Mouse (Mus musculus): ENCODE results near the gene Rabgap1.
A peak's percentile ranks its signal among the peaks of the same experiment; 100 is the strongest.
"Not testable (repeated sequence)": the region's sequence is repeated elsewhere in the genome, so short reads cannot be mapped to it uniquely, and the experiment has no call there.

The Rabgap1 gene

DNA sequence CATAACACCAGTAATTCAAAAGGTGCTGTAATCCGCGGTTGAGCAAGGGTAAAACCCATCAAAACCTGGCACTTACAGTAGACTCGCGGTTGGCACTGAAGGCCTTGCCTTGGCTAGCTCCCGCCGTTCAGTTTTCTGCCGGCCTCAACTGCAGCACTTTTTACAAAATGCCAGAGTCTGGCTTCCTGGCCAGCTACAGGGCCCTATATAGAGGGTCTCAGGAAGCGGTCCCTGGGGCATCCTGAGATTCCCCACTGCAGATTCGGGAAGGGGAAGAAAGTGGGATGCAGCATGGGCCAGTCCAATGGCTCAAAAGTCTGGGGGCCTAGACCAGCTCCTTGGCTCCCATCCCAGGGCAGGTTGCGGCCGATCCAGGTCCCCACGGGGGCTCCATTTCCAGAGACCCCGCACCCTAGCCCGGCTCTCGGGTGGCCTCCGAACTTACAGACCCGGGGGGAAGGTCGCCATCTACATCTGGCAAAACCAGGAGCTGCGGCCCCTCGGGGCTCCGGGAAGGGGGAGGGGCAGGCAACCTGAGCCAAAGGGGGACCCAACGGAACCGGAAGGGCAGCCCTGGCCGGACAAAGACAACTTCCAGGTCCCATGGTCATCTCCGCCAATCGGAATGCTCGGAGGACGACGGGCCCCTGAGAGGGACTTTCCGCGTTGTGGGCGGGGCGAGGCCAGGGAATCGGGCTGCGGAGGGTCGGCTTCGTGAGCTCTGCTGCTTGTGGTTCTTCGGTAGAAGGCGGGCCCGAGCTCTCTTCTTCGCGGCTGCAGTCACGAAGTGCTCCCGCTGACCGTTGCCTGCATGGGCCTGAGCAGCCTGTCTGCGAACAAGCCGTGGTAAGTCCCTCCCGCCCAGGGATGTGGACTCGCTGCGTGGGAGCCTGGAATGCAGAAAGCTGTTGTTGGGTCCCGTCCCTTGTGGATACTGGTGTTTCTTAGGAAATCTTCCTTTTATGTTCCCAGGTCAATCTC, at the start of gene Rabgap1, which contains the start of the genes Zbtb26 and Zbtb6:
Gene Rabgap1 (plus strand): TSS at position 669 of the 981 bp plus-strand sequence.
Gene Zbtb26 (minus strand): TSS at position 525 of the 981 bp plus-strand sequence.
Gene Zbtb6 (minus strand): TSS at position 561 of the 981 bp plus-strand sequence.
- DNase-seq (ENCODE audit: extremely low read depth, low read depth), result peak; percentile 93

DNA sequence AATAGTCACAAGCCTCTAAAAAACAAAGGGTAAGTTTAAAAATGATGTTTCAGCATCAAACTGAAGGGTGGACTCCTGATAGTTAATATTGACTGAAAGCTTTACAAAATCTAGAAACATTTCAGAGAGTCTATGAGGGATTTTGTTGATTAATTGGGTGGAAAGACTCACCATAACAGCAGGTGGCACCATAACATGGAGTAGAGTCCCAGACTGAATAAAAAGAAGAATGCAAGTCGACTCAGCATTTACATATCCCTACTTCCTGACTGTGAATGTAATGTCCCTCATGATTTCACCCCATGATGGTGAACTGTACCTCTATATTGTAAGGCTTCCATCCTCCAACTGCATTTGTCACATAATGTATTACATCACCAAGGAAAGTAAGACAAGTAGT, 47.5 kb upstream of the Rabgap1 start:
- DNase-seq (ENCODE audit: extremely low read depth, low read depth), result no peak

DNA sequence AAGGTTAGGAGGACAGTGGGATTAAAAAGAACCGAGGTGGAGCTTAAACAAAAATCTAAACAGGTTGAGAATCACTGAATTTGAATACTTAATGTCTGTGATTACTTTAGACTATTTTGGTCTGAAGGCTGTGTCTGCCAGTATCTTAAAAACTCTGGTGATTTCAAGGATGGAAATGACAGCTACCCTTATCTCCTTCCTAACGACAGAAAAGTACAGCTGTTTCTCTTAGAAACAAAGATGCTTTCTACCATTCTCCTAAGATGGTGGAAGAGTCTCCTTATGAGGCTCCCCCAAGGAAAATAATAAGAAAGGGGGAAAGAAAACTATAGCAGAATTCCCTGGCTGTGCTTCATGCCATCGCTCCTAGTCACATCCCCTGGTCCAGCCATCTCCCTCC, 21.2 kb upstream of the Rabgap1 start:
- peak; percentile 30 for DNase-seq (ENCODE audit: extremely low read depth, low read depth)

DNA sequence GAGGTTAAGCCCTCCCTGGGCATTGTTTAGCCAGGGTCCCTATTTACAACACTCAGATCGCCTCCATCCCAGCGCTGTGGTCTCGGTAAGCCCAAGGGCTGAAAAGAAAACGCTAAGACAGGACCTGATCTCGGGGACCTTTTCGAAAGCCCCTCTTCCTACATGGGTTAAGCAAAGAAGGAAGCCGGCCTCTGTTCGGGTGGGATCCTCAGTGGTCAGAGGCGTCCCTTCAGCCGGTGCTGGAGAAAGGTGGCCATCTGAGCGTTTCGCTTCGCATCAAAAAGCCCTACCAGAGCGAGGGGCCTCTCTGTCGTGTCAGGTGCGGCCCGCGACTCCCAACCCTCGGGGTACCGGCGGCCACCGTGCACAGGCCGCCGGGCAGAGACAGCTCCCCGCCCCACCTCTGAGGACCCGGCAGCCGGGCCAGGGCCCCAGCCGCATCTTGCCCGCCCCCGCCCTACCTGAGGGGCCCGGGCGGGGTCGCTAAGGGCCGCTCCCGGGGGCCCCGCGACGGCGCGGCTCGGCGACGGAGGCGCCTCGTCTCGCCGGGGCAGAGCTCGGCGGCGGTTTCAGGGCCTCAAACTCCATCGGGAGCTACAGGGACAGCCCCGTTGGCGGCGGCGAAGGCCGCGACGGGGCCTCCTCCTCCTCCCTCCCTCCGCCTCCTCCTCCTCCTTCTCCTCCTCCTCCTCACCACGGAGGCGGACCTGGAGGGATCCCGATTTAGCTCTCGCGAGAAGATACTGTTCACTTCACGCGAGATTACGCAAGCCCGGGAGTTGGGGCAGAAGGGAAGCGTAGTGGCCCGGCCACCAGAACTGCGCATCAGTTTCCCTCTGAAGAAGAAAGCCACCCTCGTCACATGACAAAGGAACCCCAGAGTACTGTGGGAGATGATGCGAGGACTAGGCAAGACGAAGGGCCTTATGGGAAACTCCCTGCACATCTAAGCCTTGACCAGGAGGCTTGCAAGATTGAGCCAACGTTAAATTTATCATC, 20.5 kb upstream of the Rabgap1 start, which contains the start of gene Rc3h2:
Gene Rc3h2 (minus strand): TSS at position 598 of the 999 bp plus-strand sequence.
- DNase-seq (ENCODE audit: extremely low read depth, low read depth), result peak; percentile 97

DNA sequence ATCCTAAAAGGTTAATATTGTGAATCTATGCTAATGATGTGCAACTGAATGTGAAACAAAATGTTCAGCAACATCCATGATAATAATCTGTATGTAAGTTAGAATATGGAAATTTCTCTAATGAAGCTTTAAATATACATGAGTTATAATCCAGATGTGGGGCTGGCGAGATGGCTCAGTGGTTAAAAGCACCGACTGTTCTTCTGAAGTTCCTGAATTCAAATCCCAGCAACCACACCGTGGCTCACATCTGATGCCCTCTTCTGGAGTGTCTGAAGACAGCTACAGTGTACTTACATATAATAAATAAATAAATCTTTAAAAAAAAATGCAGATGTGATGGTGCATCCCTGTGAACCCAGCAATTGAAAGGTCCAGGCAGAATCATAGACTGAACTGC, 19.4 kb upstream of the Rabgap1 start:
- peak; percentile 44 for DNase-seq (ENCODE audit: extremely low read depth, low read depth)

DNA sequence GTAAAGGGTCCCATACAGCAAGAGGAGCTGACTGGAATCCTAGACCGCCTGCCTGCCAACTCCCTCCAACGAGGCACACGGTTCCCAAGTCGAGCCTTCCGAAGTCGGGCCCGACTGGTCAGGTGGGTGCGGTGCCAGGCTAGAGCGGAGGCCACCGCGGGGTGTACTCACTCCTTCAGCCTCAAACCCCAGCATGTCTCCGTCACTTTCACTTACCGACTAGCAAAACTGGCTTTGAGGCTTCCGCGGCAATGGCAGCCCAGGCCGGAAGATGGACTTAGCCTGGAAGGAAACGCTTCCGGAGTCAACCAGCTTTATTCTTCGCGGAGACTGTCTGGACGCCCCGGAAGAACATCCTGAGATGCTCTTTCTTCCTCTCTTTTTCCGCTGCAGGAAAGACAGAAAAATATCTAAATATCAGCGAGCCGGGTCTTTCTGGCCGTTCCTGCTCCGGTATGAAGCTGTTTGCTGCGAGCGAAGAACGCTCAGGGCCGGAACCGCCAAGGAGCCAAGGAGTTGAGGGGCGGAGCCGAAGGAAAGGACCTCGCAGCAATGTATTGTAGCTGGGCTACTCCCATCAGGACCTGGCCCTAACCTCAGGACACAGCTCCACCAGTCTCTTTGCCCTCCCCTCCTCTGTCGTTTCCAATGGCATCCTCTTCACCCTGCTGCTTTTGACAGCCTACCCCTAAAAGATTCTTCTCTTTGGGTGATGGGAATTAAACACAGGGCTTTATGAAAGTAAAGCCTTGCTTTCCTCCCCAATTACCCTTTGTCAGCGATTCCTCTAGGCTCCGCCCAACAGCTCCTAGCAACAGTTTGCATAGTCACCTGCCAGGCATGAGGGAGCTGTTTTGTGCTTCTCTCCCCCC, 12.2 kb upstream of the Rabgap1 start:
- DNase-seq (ENCODE audit: extremely low read depth, low read depth), result peak; percentile 94

DNA sequence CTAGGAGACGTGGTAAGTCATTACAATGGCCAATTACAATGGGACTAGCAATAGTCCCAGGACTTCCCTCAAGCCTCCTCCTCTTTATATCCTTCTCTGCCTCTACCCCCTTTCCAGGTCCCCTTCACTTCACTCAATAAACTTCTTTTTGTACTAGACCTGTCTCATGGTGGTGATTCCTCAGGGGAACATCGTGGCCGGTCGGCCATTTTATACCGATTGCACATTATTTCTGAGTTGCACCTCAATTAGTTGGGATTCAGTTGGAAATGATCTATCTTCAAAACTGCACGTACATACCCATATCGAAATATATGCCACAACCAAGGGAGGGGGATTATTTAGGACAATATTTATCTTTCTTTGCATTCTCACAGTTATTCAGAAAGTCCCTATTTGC, 11.5 kb upstream of the Rabgap1 start:
- no peak for DNase-seq (ENCODE audit: extremely low read depth, low read depth)

DNA sequence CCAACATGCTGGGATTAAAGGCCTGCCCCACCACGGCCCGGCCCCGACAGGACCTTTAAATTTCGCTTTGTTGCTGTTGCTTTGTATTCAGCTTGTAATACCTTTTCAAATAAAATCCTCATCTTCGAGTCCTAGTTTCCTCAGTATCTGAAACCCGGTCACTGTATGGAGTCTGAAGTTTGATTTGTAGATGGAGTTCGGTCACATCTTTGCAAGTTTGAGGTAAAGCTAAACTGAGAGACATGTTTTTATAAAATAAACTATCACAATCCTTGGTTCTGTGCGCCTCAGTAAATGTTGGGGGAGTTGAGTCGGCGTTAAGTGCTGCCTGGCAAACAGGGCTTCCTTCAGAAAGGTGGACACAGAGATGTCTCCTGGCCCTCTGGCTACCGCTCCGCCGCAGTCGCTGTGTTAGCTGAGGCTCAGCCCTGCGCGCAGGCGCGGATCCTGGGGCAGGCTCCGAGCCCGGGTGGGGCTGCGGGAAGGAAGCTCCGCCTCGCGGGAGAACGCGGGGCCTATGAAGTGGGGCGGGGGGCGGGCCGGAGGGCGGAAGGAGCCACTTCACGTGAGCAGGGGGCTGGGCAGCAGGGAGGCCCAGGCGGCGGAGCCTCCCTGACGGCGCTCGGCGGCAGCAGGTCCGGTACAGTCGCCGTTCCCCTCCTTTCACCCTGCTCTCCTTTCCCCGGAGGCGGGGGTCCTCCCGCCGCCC, 8.7 kb downstream of the Rabgap1 start:
- peak; percentile 88 for DNase-seq (ENCODE audit: extremely low read depth, low read depth)

DNA sequence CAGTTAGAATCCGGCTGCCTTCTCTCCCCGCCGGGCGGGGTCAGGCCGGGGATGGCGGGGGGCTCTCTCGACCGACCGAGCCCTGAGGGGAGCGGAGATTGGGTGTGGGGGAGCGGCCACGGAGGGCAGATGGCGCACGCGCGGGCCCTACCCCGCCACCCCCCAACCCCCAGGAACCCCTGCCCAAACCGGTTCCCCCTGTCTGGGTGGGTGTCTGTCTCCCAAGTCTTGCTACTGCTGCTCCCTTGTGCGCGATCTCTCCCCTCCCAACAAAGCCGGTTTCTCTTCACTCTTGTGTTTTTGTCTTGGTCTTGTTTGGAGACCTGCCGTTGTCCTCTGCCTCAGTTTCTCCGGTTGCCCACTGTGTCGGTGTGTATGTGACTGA, 9.3 kb downstream of the Rabgap1 start:
- DNase-seq (ENCODE audit: extremely low read depth, low read depth), result no peak

DNA sequence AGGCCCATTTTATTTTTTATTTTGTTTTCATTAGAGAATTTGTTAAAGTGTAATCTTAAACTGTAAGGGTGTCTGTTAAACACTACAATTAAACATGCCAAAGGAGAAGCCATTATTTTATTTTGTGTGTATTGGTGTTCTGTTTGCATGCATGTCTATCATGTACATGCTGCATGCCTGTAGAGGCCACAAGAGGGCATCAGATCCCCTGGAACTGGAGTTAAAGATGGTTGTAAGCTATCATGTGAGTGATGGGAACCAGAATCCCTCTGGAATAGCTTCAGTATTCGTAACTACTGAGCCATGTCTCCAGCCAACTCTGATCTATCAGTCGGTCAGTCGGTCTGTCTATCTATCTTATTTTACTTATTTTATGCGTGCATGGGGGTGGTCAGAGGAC, 17.6 kb downstream of the Rabgap1 start:
- DNase-seq (ENCODE audit: extremely low read depth, low read depth), result no peak

DNA sequence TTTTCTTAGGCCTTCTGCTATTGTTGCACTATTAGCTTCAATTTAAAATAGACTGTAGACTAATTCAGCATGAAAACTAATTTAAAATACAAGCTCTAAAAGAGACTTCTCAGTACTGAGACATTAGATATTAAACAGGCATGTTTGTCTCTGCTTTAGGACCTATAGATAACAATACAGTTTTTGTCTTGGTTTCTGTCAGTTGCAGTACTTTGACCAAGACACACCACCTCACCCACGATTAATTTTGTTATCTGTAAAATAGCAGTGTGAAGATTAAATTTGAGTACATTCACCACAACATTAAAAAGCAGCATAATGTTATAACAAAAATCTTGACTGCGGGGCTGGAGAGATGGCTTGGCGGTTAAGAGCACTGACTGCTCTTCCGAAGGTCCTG, 23.2 kb downstream of the Rabgap1 start:
- DNase-seq (ENCODE audit: extremely low read depth, low read depth), result no peak

DNA sequence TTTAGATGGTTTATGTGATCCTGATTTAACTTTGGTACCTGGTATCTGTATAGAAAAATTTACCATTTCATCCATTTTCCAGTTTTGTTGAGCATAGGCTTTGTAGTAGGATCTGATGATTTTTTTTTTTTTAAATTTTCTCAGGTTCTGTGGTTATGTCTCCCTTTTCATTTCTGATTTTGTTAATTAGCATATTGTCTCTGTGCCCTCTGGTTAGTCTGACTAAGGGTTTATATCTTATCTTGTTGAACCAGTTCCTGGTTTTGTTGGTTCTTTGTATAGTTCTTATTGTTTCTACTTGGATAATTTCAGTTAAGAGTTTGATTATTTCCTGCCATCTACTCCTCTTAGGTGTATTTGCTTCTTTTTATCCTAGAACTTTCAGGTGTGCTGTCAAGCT, 36.5 kb downstream of the Rabgap1 start:
- peak; percentile 25 for DNase-seq (ENCODE audit: extremely low read depth, low read depth)

DNA sequence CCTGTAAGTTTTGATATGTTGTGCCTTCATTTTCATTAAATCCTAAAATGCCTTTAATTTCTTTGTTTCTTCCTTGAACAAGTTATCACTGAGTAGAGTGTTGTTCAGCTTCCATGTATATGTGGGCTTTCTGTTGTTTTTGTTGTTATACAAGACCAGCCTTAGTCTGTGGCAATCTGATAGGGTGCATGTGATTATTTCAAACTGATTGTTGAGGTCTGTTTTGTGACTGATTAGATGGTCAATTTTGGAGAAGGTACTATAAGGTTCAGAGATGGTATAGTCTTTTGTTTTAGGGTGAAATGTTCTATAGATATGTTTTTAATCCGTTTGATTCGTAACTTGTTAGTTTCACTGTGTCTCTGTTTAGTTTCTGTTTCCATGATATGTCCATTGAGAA, 37.0 kb downstream of the Rabgap1 start:
- no peak for DNase-seq (ENCODE audit: extremely low read depth, low read depth)

DNA sequence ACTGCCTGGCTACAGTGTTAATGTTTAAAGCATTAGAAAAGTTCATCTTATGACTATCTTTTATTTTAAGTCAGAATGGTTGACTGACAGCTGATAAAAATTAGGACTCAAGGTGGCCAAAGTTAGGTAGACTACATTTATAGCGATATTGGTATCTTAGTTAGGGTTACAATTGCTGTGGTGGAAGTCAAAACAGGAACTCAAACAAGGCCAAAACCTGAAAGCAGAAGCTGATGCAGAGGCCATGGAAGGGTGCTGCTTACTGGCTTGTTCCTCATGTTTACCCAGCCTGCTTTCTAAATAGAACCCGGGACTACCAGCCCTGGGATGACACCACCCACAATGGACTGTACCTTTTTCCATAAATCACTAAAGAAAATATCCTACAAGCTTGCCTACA, 41.1 kb downstream of the Rabgap1 start:
- peak; percentile 60 for DNase-seq (ENCODE audit: extremely low read depth, low read depth)

DNA sequence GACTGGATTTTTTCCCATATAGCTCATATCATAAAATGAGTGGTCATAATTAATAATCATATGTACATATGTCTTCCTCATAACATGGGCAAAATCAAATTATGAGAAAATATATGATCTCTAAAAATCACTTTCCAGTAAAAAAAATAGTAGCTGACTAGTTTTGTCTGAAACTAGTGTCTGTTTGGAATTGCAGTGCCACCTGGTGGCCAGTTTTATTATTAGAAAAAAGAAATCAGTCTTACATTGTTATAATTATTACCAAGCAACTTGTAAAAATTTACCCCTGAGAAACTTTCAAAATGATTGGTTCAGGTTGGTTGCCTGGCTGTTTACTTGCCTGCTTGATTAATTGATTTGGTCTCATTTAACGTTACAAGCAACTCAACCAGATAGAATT, 42.3 kb downstream of the Rabgap1 start:
- DNase-seq (ENCODE audit: extremely low read depth, low read depth), result peak; percentile 51

DNA sequence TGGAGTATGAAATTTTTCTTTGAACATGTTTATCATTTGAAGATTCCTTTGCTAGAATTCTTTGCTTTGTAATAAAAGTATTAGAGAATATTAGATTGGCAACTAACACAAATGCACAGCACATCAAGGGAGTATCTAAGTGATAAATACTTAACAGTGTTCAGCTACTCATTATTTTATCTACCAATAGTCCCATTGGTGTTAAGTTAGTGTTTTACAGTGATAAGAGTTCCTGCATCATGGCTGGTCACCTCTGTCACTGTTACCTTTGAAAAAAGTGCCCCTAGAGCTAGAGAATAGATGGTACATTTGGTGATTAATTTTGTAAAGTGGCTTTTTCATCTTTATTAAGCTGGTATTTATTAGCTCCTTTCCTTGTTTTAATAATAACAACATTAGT, 43.3 kb downstream of the Rabgap1 start:
- DNase-seq (ENCODE audit: extremely low read depth, low read depth), result no peak

DNA sequence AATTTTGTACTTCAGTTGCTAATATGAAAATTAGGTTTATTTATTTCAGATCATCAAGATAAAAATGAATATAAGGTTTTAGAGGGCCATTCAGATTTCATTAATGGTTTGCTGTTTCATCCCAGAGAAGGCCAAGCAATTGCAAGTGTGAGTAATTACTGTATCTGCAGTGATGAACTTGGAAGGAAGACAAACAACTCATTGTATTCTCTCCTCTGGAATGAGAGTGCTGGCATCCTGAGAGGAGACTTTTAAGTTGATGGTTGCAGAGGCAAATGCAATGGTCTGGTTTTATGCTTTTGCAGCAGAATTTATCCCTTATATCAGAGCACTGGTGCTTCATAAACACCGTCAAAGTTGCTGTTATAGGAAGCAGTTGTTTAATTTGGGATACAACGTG, 45.9 kb downstream of the Rabgap1 start:
- no peak for DNase-seq (ENCODE audit: extremely low read depth, low read depth)

DNA sequence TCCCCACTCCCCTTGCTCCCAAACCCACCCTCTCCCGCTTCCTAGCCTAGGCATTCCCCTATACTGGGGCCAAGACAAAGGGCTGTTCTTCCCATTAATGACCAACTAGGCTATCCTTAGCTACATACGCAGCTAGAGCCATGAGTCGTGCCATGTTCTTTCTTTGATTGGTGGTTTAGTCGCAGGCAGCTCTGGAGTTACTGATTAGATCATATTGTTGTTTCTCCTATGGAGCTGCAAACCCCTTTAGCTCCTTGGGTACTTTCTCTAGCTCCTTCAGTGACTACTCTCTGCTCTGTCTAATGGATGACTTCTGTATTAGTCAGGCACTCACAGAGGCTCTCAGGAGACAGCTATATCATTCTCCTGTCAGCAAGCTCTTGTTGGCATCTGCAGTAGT, 54.2 kb downstream of the Rabgap1 start:
- no peak for DNase-seq (ENCODE audit: extremely low read depth, low read depth)

DNA sequence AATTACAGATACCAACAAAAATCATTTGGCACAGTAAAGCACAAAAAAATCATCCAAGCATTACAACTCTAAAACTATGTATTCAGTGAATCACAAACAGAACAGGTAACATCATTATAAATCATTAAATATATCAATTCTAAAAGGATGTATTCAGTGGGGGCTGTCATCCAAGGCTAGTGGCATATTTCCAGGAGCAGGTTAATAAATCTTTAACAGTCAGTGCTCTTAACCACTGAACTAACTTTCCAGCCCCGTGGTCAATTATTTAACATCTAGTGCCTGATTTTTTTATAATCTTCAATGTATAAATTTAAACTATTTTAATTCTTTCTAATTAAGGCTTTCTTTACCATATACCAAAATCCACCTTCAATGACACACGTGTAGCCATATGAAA, 62.8 kb downstream of the Rabgap1 start:
- not testable (repeated sequence) for DNase-seq (ENCODE audit: extremely low read depth, low read depth)
